Mouse (Mus musculus) limb, embryonic 15.5 days (tissue): ENCODE measurements around the gene Rae1. TPM values are rescaled to one million over a fixed set of nuclear protein-coding genes. Genes with fewer than 3 reads are reported as not detected.

Experiments used
- ATAC-seq: fragments of 200-750 bp; cut with Nextera tagmentation; 2 replicates; pipeline ENCODE4 v1.8.0; 2017; ENCODE audit warnings: low read depth, moderate TSS enrichment; ENCODE audit not compliant: insufficient number of reproducible peaks, low FRiP score, low TSS enrichment
- H3K27ac ChIP-seq: fragments of 300-500 bp; sonication (generic); 2 replicates; pipeline ENCODE4 v1.5.1; 2015; ENCODE audit warnings: moderate library complexity, mild to moderate bottlenecking, inconsistent platforms
- H3K27me3 ChIP-seq: fragments of 300-500 bp; sonication (generic); 2 replicates; pipeline ENCODE4 v1.6.1; 2015; ENCODE audit warnings: inconsistent platforms
- H3K36me3 ChIP-seq: fragments of 300-500 bp; sonication (generic); 2 replicates; pipeline ENCODE4 v1.6.1; 2015; ENCODE audit warnings: inconsistent platforms
- H3K4me1 ChIP-seq: fragments of 300-500 bp; sonication (generic); 2 replicates; pipeline ENCODE4 v1.6.1; 2015; ENCODE audit warnings: inconsistent platforms
- H3K4me2 ChIP-seq: fragments of 300-500 bp; sonication (generic); 2 replicates; pipeline ENCODE4 v1.6.1; 2015; ENCODE audit warnings: mild to moderate bottlenecking, inconsistent platforms
- H3K4me3 ChIP-seq: fragments of 300-500 bp; sonication (generic); 2 replicates; pipeline ENCODE4 v1.5.1; 2015; ENCODE audit warnings: mild to moderate bottlenecking, inconsistent platforms
- H3K9ac ChIP-seq: fragments of 300-500 bp; sonication (generic); 2 replicates; pipeline ENCODE4 v1.6.1; 2015; ENCODE audit warnings: inconsistent platforms
- H3K9me3 ChIP-seq: fragments of 300-500 bp; sonication (generic); 2 replicates; pipeline ENCODE4 v1.6.1; 2016; ENCODE audit warnings: inconsistent platforms
- WGBS: fragments of 180-500 bp; shearing (Covaris S2); methylation state at CpG from one replicate; pipeline ENCODE4 v1.1.7; 2015; 5-methylcytosine and 5-hydroxymethylcytosine counted together
- polyA plus RNA-seq: library from polyadenylated mRNA; unstranded; fragments of >200 nt; fragmentation: Nextera tagmentation; extraction: Ambion mirVana; gene quantifications from 2 replicates; pipeline ENCODE4 v1.2.1, GENCODE M21; 2015

Rae1 gene
- polyA plus RNA-seq, 1 experiment from 2014 or later: 115 TPM

DNA sequence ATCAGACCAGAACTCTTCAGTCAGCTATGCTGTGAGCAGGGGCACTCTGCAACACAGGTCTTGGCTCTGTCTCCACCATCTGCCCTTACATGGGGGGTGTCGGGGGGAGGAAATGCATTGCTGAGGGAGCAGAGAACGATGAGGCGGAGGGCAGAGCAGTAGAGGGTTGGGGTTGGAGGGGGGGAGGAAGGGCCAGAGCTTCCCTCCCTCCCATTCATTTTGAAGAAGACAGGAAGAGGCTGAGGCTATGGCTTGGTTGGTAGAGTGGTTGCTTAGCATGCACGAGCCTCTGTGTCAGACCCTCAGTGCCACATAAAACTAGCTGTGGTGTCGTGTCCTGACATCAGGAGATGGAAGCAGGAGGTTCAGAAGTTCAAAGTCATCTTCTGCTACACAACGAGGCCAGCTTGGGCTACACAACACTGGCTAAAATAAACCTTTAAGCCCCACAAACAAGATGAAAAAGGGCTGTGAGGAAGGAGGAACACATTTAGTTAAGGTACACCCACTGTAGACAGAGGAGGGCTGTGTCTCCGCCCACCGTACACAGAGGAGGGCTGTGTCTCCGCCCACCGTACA lies 56.5 kb downstream of the Rae1 start:
- Histone ChIP-seq H3K27me3 (no peaks in the 10 kb centered on the region), H3K4me2 (no peak overlapping the region), H3K9ac (no peak overlapping the region), H3K4me3 (no peak overlapping the region), H3K4me1 (peaks cover 8% of the 10 kb centered on the region; the same call in 1 of the 2 replicates), H3K9me3 (no peaks in the 10 kb centered on the region), H3K27ac (no peak overlapping the region), H3K36me3 (no peaks in the 10 kb centered on the region)
- WGBS: 74% methylated on average over 10 of the region's 10 CpGs
- no peak for ATAC-seq

- 73% methylated on average over 11 of the region's 11 CpGs for WGBS
- peaks cover 11% of the 10 kb centered on the region; the same call in 1 of the 2 replicates for H3K4me1 ChIP-seq
- no peak for ATAC-seq
- no peak overlapping the region for H3K9ac ChIP-seq
- no peaks in the 10 kb centered on the region for H3K9me3 ChIP-seq
- H3K27ac ChIP-seq: no peak overlapping the region
- H3K4me2 ChIP-seq: no peak overlapping the region
- H3K27me3 ChIP-seq: no peaks in the 10 kb centered on the region
- H3K4me3 ChIP-seq: no peak overlapping the region
- H3K36me3 ChIP-seq: no peaks in the 10 kb centered on the region
These were observed 57.0 kb downstream of the Rae1 start for GRCm38 (mm10) chr2:173056882-173057315.

DNA sequence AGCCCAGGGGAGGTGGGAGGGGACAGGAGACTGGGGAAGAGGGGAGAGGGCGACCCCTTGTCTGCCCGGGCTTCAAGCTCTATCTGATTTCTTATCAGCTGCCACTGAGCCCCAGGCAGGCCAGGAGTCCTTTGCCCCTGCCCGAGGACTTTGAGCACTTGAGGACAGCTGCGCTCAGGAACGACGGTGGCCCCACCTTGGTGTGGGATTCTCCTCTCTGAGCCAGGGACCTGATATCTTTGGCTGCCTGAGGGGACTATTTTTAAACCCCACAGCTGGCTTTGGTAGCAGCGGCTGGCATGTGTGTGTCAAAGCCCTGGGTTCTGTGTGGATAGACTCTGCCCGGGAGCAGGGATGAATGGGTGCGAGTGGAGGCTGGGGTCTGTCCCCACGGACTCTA lies 57.7 kb downstream of the Rae1 start:
- Histone ChIP-seq H3K27me3 (no peaks in the 10 kb centered on the region), H3K4me2 (no peak overlapping the region), H3K36me3 (no peaks in the 10 kb centered on the region), H3K4me1 (peaks cover 14% of the 10 kb centered on the region; the same call in 1 of the 2 replicates), H3K27ac (peak overlapping the region; percentile 30; the same call in 1 of the 2 replicates), H3K9ac (no peak overlapping the region), H3K9me3 (no peaks in the 10 kb centered on the region), H3K4me3 (no peak overlapping the region)
- WGBS: 54% methylated on average over 10 of the region's 10 CpGs
- peak; percentile 31; the same call in 1 of the 2 replicates for ATAC-seq

GRCm38 (mm10) chr2:173058263-173058662 lies 58.3 kb downstream of the Rae1 start:
- WGBS: 61% methylated on average over 11 of the region's 11 CpGs
- no peaks in the 10 kb centered on the region for H3K36me3 ChIP-seq
- no peak overlapping the region for H3K9ac ChIP-seq
- H3K9me3 ChIP-seq: no peaks in the 10 kb centered on the region
- H3K4me3 ChIP-seq: no peak overlapping the region
- no peak for ATAC-seq
- H3K4me2 ChIP-seq: no peak overlapping the region
- peak overlapping the region; percentile 30; the same call in 1 of the 2 replicates for H3K27ac ChIP-seq
- H3K27me3 ChIP-seq: no peaks in the 10 kb centered on the region
- peaks cover 14% of the 10 kb centered on the region; the same call in 1 of the 2 replicates for H3K4me1 ChIP-seq

DNA sequence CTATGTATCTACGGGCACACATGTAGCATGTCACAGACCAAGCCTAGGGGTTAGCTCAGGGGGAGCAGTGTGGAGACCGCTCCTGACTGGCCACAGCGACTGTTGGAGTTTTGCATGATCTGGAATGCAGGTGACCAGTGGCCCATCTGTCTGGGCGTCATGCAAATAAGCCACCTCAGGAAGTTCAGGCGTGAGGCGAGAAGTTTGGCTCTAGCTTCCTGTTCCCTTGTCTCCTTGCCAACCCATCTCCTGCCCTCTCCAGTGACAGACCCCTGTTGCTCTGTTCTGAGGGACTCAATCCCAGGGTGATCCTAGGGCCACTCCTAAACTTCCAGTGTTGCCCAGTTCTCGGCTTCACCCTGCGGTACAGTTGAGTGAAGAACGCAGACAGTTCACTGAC lies 60.5 kb downstream of the Rae1 start:
- Histone ChIP-seq H3K4me2 (no peak overlapping the region), H3K9ac (no peak overlapping the region), H3K9me3 (no peaks in the 10 kb centered on the region), H3K4me1 (peaks cover 14% of the 10 kb centered on the region; the same call in 1 of the 2 replicates), H3K27ac (no peak overlapping the region), H3K36me3 (no peaks in the 10 kb centered on the region), H3K4me3 (no peak overlapping the region), H3K27me3 (no peaks in the 10 kb centered on the region)
- no peak for ATAC-seq
- WGBS: 80% methylated on average over 9 of the region's 9 CpGs

DNA sequence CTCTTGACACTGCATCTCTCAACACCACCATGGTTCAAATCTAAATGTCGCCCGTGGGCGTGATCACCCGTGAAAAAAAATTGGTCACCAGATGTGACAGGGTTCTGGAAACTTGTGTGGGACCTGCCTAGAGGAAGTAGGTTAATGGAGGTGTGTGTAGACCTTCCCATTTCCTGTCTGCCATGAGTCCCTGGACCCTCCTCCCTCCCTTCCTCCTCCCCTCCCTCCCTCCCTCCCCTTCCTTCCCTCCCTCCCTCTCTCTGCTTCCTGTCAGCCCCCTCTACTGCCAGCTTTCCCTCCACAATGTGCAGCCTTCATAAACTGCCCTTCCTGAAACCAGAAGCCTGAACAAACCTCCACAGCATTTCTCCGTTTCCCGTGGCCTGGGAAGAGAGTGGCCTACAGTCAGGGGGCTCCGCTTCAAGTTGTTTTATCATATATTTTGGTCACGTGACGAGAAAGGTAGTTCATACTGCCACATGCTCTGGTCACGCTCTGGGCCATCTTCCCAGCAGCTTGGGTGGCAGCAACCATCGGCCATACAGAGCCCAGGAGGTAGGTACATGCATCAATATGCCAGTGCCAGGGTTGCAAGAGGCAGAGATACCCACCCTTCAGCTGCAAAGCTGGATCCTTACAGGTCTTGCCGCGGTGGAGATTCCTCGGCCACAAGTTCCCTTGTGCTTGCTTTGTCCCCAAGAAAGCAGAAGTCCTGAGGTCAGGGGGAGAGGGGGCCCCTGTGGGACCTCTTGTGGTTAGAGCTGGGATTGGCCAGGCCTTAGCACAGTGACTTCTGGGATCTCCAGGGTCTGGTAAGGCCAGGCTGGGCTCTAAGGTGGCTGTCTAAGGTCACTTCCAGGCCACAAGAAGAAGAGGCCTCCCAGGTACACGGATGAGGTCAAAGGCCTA lies 61.8 kb downstream of the Rae1 start:
- no peaks in the 10 kb centered on the region for H3K9me3 ChIP-seq
- no peak overlapping the region for H3K9ac ChIP-seq
- H3K27me3 ChIP-seq: no peaks in the 10 kb centered on the region
- H3K27ac ChIP-seq: no peak overlapping the region
- ATAC-seq: no peak
- 68% methylated on average over 15 of the region's 15 CpGs for WGBS
- H3K4me3 ChIP-seq: no peak overlapping the region
- H3K4me2 ChIP-seq: no peak overlapping the region
- no peaks in the 10 kb centered on the region for H3K36me3 ChIP-seq
- H3K4me1 ChIP-seq: peaks cover 14% of the 10 kb centered on the region; the same call in 1 of the 2 replicates

GRCm38 (mm10) chr2:173063219-173063618 lies 63.3 kb downstream of the Rae1 start:
- H3K4me2 ChIP-seq: no peak overlapping the region
- no peak overlapping the region for H3K4me3 ChIP-seq
- H3K9me3 ChIP-seq: no peaks in the 10 kb centered on the region
- H3K36me3 ChIP-seq: no peaks in the 10 kb centered on the region
- 0 out of 2 replicates have a peak, but pooled peaks cover 6% of the 10 kb centered on the region for H3K4me1 ChIP-seq
- H3K27ac ChIP-seq: no peak overlapping the region
- no peaks in the 10 kb centered on the region for H3K27me3 ChIP-seq
- 38% methylated on average over 1 of the region's 1 CpGs for WGBS
- no peak overlapping the region for H3K9ac ChIP-seq
- ATAC-seq: no peak

GRCm38 (mm10) chr2:173064864-173065263 lies 64.9 kb downstream of the Rae1 start:
- Histone ChIP-seq H3K9ac (no peak overlapping the region), H3K4me1 (0 out of 2 replicates have a peak, but pooled peaks cover 5% of the 10 kb centered on the region), H3K4me2 (no peak overlapping the region), H3K36me3 (no peaks in the 10 kb centered on the region), H3K4me3 (no peak overlapping the region), H3K9me3 (no peaks in the 10 kb centered on the region), H3K27ac (no peak overlapping the region), H3K27me3 (no peaks in the 10 kb centered on the region)
- WGBS: 93% methylated on average over 2 of the region's 2 CpGs
- ATAC-seq: no peak

Other genes with a start within 250 kb of the Rae1 start
- 25.5 and 27.5 TPM in 2 replicates for gene Bmp7, start 59.8 kb upstream of the Rae1 start, polyA plus RNA-seq
- 3.4 and 3.8 TPM in 2 replicates for gene Spo11, start 22.4 kb upstream of the Rae1 start, polyA plus RNA-seq
- gene Rbm38, start 20.4 kb downstream of the Rae1 start, polyA plus RNA-seq: 21.9 and 37.9 TPM in 2 replicates
- 0.05 and 0.09 TPM in 2 replicates for gene Ctcfl, start 119.4 kb downstream of the Rae1 start, polyA plus RNA-seq
- 0.09 and 0.15 TPM in 2 replicates for gene Pck1, start 152.9 kb downstream of the Rae1 start, polyA plus RNA-seq
- gene Zbp1, start 218.8 kb downstream of the Rae1 start, polyA plus RNA-seq: 0.64 and 0.88 TPM in 2 replicates